Mouse (Mus musculus) erythroid progenitor cell, adult 5-6 weeks (primary cell): Measurements from ENCODE around the gene 1700018B08Rik. TPM values are rescaled to one million over a fixed set of nuclear protein-coding genes. Genes with fewer than 3 reads are reported as not detected.
A peak's percentile ranks its signal among the peaks of the same experiment; 100 is the strongest.

Source experiments
- ATAC-seq: replicated peaks from 2 replicates; pipeline ENCODE4 v1.8.0; 2016; ENCODE audit warnings: moderate number of reproducible peaks, mild to moderate bottlenecking, moderate TSS enrichment, inconsistent platforms; ENCODE audit not compliant: poor library complexity, low FRiP score, severe bottlenecking
- total RNA-seq, 2 experiments: library from RNA; stranded (forward) in 1 of 2; stranded (reverse) in 1 of 2; fragments of 150-400 nt in 1 of 2; fragments of 186-747, 209-891 nt in 1 of 2; gene quantifications; 2 replicates each; pipeline versions ENCODE4 v1.2.3 to v1.2.4; 2015 to 2017; ENCODE audit warnings: low replicate concordance in 2 of 2

Gene 1700018B08Rik
- total RNA-seq, 2 experiments from 2014 or later: not detected

DNA sequence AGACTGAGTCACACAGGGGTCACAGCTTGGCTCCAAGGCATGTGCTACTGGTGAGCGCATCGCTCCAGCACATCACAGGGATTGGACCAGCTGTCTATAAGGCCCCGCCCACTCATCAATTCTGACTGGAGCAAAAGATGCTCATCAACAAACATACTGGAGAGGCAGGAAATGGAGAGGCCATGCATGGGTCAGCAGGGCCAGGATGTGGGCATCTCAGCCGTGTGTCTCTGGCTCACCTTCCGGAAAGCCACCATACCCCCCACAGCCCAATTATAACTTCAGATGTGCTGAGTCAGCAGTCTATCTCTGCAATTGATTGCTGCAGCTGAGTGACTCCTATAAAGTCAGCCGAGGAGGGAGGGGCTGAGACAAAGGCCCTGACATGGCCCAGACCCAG is 24.2 kb upstream of the 1700018B08Rik start:
- no peak for ATAC-seq

GRCm38 (mm10) chr8:121563701-121564100 is 19.6 kb upstream of the 1700018B08Rik start:
- ATAC-seq: no peak

- no peak for ATAC-seq
Measured at GRCm38 (mm10) chr8:121562941-121563351, 18.8 kb upstream of the 1700018B08Rik start.

DNA sequence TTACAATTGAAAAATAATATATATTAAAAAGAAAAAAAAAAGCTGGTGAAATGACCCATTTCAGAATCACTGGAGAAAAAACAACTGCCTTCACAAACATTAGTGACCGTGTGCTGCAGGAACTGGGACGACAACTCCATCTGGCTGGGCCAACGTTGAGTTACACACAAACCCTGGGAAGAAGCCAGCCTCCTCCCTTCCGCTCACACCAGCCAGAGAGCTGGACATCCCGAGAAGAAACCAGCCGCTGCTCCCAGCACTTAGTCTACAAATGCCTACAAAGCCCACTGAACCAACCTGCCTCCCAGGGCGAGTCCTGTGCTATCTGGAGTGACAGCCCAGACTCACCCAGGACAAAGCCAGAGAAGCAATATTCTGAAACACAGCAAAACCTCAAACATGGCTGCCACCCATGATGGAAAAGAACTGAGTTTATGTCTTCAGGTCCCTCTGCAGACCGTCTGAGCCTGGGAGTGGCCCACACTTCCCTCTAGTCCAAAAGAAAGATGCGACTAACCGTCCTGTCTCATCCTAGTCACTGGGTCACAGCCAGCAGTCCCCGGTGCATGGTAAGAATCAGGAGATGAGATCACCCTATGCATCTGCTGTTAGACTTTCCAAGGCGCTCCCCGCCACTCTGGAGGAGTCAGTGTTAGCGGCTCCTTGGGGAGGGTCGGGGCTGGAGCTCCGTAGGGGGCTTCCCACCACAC is 17.7 kb upstream of the 1700018B08Rik start:
- no peak for ATAC-seq

GRCm38 (mm10) chr8:121560432-121561100 is 16.4 kb upstream of the 1700018B08Rik start:
- ATAC-seq: no peak

DNA sequence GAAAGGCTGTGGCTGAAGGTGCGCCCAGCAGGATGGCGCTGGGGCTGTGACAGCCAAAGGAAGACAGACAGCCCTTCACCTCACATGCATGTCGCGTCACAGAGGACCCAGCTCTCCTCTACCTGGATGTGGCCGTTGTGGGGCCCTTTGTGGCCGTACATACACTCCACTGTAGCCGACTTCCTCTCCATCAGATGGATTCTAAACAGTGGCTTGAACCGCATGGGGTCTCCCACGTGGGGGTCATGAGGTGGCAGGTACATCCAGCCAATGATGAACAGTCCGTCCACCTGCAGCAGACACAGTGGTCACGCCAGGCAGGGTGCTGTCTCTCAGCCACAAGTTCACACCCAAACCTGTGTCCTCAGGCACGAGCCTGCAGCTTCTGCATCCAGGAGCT is 15.7 kb upstream of the 1700018B08Rik start:
- ATAC-seq: no peak

- ATAC-seq: no peak
Measured at GRCm38 (mm10) chr8:121558538-121558937, 14.4 kb upstream of the 1700018B08Rik start.

DNA sequence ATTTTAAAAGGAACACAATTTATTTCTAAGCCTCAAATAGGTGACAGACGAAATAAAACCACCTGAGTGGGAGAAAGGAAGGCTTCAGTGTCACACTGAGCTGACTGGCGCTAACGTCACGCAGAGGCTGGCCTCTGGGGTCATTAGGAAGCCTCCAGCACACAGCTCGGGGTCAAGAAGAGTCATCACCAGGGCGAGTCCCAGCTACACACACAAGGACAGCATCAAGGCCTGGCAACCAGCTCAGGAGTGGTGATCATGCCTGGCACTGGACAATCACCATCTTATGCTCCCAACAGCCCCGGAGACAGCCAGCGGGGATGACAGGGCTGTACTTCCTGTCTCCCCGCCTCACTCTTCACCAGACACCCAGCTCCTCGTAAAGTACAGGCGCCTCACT is 13.6 kb upstream of the 1700018B08Rik start:
- ATAC-seq: no peak

- ATAC-seq: no peak
Measured at GRCm38 (mm10) chr8:121553831-121554475, 9.8 kb upstream of the 1700018B08Rik start.

DNA sequence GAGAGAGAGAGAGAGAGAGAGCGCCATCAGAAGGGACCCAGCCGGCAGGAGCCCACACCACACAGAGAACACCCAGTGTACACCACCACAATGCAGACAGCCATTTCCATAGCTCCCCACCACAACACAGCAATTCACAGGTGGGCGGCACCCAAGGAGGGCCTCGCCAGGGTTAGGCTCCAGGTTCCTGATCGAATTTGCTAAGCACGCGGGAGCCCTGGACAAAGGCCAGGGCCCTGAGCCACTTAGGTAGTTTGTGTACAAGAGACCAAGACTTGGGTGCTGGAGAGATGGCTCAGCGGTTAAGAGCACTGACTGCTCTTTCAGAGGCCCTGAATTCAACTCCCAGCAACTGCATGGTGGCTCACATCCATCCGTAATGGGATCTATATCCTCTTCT is 8.4 kb upstream of the 1700018B08Rik start:
- ATAC-seq: no peak

DNA sequence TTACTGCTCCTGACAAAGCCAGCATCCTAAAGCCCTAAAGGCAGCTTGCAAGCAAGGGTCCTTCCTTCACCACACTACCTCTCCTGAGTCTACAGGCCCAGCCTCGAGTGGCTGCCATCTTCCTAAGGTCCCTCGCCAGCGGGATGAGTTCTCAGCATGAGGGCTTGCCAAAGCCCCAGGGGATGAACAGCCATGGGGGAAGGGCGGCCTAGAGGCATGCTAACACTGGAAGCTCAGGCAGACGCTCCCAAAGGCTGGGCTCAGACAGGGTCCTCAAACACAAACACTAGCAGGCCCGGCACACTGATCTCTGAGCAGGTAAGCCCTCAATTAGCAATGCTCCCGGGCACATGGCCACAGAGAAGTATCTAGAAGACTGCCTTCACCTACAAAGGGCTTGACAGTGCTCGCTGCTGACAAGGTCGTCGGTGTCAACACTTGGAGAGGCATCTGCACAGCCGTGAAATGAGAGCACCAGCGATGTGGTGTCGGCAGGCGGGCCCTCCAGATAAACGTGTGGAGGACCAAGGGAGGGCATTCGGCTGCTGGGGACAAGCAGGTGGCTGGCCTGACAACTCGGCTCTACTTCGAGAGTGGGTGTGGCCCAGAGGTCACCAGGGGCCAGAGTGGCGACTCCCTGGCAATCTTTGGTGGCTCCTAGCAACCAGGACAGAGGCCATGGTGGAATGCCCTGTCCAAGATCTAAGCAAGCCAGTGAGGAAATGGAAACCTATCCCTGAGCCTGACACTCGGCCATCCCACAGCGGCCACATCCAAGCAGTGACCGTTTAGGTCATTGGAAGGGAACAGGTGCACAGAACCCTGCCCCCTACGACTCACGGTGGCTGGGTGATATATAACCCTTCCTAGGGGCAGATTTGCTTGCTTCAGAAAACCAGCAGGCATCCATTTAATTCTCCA is 7.2 kb upstream of the 1700018B08Rik start:
- ATAC-seq: no peak

DNA sequence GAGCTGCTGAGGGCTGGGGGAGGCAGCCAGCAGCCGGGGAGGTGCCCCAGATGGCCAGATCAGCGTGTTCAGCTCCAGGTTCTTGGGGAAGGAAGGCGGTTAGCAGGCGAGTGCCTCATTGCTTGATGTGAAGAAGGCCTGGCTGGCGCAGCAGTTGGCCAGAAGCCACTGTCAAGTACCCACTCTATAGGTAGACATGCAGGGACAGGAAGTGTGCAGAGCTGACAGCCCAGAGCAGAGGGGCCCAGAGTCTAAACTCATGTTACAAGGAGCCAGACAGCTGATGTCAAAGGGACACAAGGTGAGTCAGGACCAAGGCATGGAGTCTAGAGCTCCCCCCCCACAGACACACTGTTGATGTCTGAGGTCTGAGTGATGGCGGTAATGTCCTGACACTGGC is 5.9 kb upstream of the 1700018B08Rik start:
- no peak for ATAC-seq

GRCm38 (mm10) chr8:121547132-121547531 is 3.0 kb upstream of the 1700018B08Rik start:
- peak; percentile 71 for ATAC-seq

DNA sequence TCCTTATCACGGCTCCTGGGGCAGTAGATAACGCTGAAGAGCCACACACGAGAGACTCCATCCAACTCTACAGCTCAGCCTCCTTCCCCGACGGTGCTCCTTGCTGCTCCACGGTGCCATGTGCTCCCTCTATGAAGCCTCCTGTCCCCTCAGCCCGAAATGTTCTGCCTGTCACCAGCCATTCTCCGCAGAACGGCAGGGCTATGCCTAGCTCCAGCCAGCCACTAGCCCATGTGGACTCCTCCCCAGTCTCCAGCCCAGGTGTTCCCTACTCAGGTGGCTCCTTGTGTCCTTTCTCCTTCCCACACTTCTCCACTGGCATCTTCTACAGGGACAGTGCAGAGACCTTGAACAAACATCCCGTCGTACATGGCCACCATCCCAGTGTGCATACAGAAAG is 816 bp upstream of the 1700018B08Rik start:
- ATAC-seq: no peak

DNA sequence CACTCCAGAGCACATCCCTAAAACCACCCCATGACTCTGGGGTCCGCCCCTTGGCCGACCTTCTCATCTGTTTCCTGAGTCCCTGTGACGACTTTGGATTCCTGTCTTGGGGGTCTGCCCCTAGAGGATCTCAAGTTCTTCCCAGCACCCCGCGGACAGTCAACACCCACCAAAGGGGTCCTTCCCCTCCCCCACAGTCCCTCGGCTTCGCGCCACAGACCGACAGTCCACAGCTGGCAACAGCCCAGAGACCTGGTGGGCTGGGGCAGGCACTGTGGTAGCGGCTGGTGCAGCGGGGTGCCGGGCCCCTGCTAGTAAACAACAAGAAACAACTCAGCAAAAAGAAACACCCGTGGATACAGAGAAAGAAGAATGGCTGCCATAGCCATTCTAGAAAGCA is 1.2 kb downstream of the 1700018B08Rik start:
- no peak for ATAC-seq

- ATAC-seq: no peak
Measured at GRCm38 (mm10) chr8:121541862-121542261, 2.3 kb downstream of the 1700018B08Rik start.

DNA sequence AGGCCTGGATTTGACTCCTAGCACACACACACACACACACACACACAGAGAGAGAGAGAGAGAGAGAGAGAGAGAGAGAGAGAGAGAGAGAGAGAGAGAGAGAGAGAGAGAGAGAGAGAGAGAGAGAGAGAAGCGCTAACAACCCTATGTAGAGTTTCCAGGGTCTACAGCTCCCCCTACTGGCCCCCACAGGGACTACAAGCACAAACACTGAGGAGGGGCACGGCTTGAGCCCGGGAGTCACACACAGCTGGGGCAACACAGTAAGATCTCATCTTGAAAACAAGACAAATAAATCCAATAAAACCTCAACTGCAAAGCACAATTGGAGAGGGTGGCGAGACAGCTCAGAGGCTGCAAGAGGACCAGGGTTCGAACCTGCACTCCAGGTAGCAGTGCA is 11.7 kb downstream of the 1700018B08Rik start:
- peak; percentile 37; the same call in 1 of the 2 replicates for ATAC-seq

- ATAC-seq: no peak
Measured at GRCm38 (mm10) chr8:121530639-121531038, 13.5 kb downstream of the 1700018B08Rik start.

GRCm38 (mm10) chr8:121528790-121529189 is 15.3 kb downstream of the 1700018B08Rik start:
- ATAC-seq: no peak

DNA sequence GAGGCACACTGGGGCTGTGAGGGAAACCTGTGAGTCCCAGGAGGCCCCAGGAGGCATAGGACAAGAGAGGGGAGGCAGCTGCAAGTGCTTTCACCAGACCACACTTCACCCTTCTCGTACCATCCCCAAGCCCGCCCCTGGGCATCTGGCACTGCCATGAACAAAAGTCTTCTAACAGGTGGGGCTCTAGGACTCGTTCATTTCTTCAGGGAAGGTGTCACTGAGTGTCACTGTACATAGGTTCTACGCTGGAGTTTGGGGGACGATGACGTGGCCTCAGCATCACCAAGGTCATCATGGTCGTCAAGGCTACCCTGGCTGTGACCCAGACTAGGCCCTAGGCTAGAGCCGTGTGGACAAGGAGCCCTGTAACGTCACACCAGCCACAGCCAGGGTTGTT is 16.4 kb downstream of the 1700018B08Rik start:
- no peak for ATAC-seq
